Mouse (Mus musculus) left cerebral cortex, postnatal 4 days (tissue): ENCODE data around the gene Alg2. TPM values are rescaled to one million over a fixed set of nuclear protein-coding genes. Genes with fewer than 3 reads are reported as not detected.
A peak's percentile ranks its signal among the peaks of the same experiment; 100 is the strongest.

ENCODE experiments used
- DNase-seq: peaks from one replicate; pipeline ENCODE4 v3.0.0-alpha.2; 2022
- intact Hi-C: fragments of 180-260 bp; cut with DNase I; formaldehyde crosslinking; loops from one replicate; pipeline ENCODE4 v1.15.1; 2025
- total RNA-seq, 2 experiments: library from RNA; stranded (reverse); gene quantifications; 2 replicates each; pipeline ENCODE4 v1.2.3; 2021

Gene Alg2
- total RNA-seq, 2 experiments from 2014 or later, result 169 to 175 TPM

GRCm38 (mm10) chr4:47419268-47419973, 54.7 kb downstream of the Alg2 start:
- peak; percentile 24 for DNase-seq
- intact Hi-C loops, result loop anchor here (5.0 kb wide), 1 partner anchor 1033 kb away; no protein-coding TSS in a partner anchor

DNA sequence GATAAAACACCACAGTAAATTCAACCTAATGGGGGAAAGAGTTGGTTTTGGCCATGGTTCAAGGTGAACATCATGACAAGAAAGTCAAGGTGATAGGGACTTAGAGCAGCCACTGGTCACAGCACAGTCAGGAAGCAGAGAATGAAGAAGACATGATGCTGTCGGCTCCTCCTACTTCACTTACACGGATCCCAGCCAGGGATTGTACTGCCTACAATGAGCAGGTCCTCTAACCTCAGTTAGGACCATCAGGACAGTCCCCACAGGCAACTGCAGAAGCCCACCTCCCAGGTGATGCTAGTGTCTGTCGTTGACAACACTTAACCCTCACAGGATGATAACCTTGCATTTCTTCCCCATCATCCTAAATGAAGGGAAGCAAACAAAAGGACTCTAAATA, 56.3 kb downstream of the Alg2 start:
- intact Hi-C loops, result loop anchor here (5.0 kb wide), 1 partner anchor 1034 kb away; no protein-coding TSS in a partner anchor

More for the DNA sequence above, 56.3 kb downstream of the Alg2 start:
- DNase-seq, result no peak

Other genes with a start within 250 kb of the Alg2 start
- 10 to 100 TPM; 51.4 to 60.1 TPM for gene Tgfbr1, start 121.1 kb downstream of the Alg2 start, total RNA-seq
- 10 to 100 TPM; 82.0 to 97.7 TPM for gene Sec61b, start 325 bp upstream of the Alg2 start, total RNA-seq